Mouse (Mus musculus) urinary bladder, postnatal 0 days (tissue): ENCODE results near the gene Eif4g3. TPM values are rescaled to one million over a fixed set of nuclear protein-coding genes. Genes with fewer than 3 reads are reported as not detected.

ENCODE experiments used
- microRNA-seq: library from miRNA; unstranded; fragments of <30 nt; microRNA quantifications from one replicate; pipeline ENCODE4, GENCODE M21; 2016
- polyA plus RNA-seq: library from polyadenylated mRNA; unstranded; fragments of >200 nt; fragmentation: Nextera tagmentation; extraction: Ambion mirVana; gene quantifications from 2 replicates; pipeline ENCODE4 v1.2.1, GENCODE M21; 2015

Eif4g3 gene
- 15.8 and 17.1 TPM in 2 replicates for polyA plus RNA-seq

GRCm38 (mm10) chr4:137992890-137993289 is at the start of gene Eif4g3:
Gene Eif4g3 (plus strand): TSS chr4:137993022.

GRCm38 (mm10) chr4:138216200-138216890 is 223.5 kb downstream of the Eif4g3 start, which contains the start of gene Hp1bp3:
Gene Hp1bp3 (plus strand): TSS chr4:138216296.

GRCm38 (mm10) chr4:138250088-138250960 is 257.5 kb downstream of the Eif4g3 start, which contains the start of the genes Sh2d5 and Kif17:
Gene Sh2d5 (plus strand): TSS chr4:138250403.
Gene Kif17 (plus strand): TSS chr4:138250435.

Small RNAs within 50 kb of the gene (microRNA-seq; reads per million reads assigned to microRNA genes)
- gene Mir6399, result not detected

Other genes starting within 250 kb of the Eif4g3 start
- 10.4 and 12.4 TPM in 2 replicates for gene Alpl, start 196.6 kb upstream of the Eif4g3 start, polyA plus RNA-seq
- gene Ece1, start 130.8 kb upstream of the Eif4g3 start, polyA plus RNA-seq, result 31.5 and 39.8 TPM in 2 replicates
- 77.3 and 86.4 TPM in 2 replicates for gene Hp1bp3, start 223.3 kb downstream of the Eif4g3 start, polyA plus RNA-seq